Mouse (Mus musculus) lung, embryonic 15.5 days (tissue): ENCODE results near the gene Timm13. TPM values are rescaled to one million over a fixed set of nuclear protein-coding genes. Genes with fewer than 3 reads are reported as not detected.

Source experiments
- ATAC-seq: fragments of 200-750 bp; cut with Nextera tagmentation; 2 replicates; pipeline ENCODE4 v1.8.0; 2017; ENCODE audit warnings: moderate number of reproducible peaks, borderline replicate concordance; ENCODE audit not compliant: low FRiP score, low TSS enrichment; ENCODE audit errors: extremely low read depth
- H3K27ac ChIP-seq: fragments of 300-500 bp; sonication (generic); 2 replicates; pipeline ENCODE4 v1.5.1; 2015; ENCODE audit warnings: moderate library complexity, mild to moderate bottlenecking, inconsistent platforms
- H3K27me3 ChIP-seq: fragments of 300-500 bp; sonication (generic); 2 replicates; pipeline ENCODE4 v1.6.1; 2015; ENCODE audit warnings: inconsistent platforms
- H3K36me3 ChIP-seq: fragments of 300-500 bp; sonication (generic); 2 replicates; pipeline ENCODE4 v1.6.1; 2015; ENCODE audit warnings: inconsistent platforms
- H3K4me1 ChIP-seq: fragments of 300-500 bp; sonication (generic); 2 replicates; pipeline ENCODE4 v1.6.1; 2015; ENCODE audit warnings: inconsistent platforms
- H3K4me2 ChIP-seq: fragments of 300-500 bp; sonication (generic); 2 replicates; pipeline ENCODE4 v1.6.1; 2015; ENCODE audit warnings: inconsistent platforms, mild to moderate bottlenecking, moderate library complexity
- H3K4me3 ChIP-seq: fragments of 300-500 bp; sonication (generic); 2 replicates; pipeline ENCODE4 v1.5.1; 2015; ENCODE audit warnings: mild to moderate bottlenecking, inconsistent platforms
- H3K9ac ChIP-seq: fragments of 300-500 bp; sonication (generic); 2 replicates; pipeline ENCODE4 v1.6.1; 2015; ENCODE audit warnings: inconsistent platforms
- H3K9me3 ChIP-seq: fragments of 300-500 bp; sonication (generic); 2 replicates; pipeline ENCODE4 v1.6.1; 2016; ENCODE audit warnings: inconsistent platforms
- WGBS: fragments of 180-500 bp; shearing (Covaris S2); methylation state at CpG from one replicate; pipeline ENCODE4 v1.1.7; 2015; 5-methylcytosine and 5-hydroxymethylcytosine counted together
- polyA plus RNA-seq: library from polyadenylated mRNA; unstranded; fragments of >200 nt; fragmentation: Nextera tagmentation; extraction: Ambion mirVana; gene quantifications from 2 replicates; pipeline ENCODE4 v1.2.1, GENCODE M21; 2015

Gene Timm13
- polyA plus RNA-seq, 1 experiment from 2014 or later = 305 TPM

DNA sequence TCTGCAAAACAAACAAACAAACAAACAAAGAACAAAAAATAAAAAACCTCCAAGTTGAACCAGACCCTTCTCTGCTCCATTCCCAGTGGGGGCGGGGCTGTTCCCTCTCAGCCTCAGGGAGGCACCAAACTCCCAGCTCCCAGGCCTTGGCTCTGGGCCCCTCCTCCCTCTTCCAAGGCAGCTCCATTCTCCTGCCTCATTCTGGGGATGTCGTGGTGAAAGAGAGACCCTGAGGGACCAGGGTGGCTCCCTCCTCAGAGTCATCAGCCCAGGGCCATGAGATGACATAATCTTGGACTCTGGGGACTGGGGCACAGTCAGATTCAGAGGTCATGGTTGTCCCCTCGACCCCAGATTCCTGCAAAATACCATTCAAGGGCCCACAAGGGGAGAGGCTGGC, 24.2 kb downstream of the Timm13 start:
- no peak overlapping the region for H3K9ac ChIP-seq
- no peak overlapping the region for H3K4me3 ChIP-seq
- no peaks in the 10 kb centered on the region for H3K9me3 ChIP-seq
- ATAC-seq = no peak
- 32% methylated on average over 3 of the region's 3 CpGs for WGBS
- H3K27ac ChIP-seq = no peak overlapping the region
- H3K27me3 ChIP-seq = peaks cover 10% of the 10 kb centered on the region; the same call in 1 of the 2 replicates
- no peaks in the 10 kb centered on the region for H3K4me1 ChIP-seq
- H3K4me2 ChIP-seq = no peak overlapping the region
- H3K36me3 ChIP-seq = no peaks in the 10 kb centered on the region

DNA sequence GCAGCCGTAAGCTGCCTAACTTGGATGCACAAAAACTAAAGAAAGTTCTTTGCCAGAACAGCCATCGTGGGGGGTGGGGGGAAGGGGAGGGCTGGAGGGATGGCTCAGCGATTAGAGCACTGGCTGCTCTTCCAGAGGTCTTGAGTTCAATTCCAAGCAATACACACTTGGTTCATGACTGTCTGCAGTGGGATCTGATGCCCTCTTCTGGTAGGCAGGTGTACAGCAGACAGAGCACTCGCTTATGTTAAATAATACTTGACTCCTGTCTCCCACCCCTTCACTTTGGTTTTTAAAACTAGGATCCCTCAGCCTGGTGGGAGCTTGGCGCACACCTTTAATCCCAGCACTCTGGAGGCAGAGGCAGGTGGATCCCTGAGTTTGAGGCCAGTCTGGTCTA, 24.7 kb downstream of the Timm13 start:
- no peak overlapping the region for H3K4me3 ChIP-seq
- no peak overlapping the region for H3K27ac ChIP-seq
- no peaks in the 10 kb centered on the region for H3K4me1 ChIP-seq
- no peak overlapping the region for H3K9ac ChIP-seq
- 25% methylated on average over 5 of the region's 5 CpGs for WGBS
- peaks cover 10% of the 10 kb centered on the region; the same call in 1 of the 2 replicates for H3K27me3 ChIP-seq
- H3K36me3 ChIP-seq = no peaks in the 10 kb centered on the region
- no peaks in the 10 kb centered on the region for H3K9me3 ChIP-seq
- H3K4me2 ChIP-seq = no peak overlapping the region
- ATAC-seq = no peak

DNA sequence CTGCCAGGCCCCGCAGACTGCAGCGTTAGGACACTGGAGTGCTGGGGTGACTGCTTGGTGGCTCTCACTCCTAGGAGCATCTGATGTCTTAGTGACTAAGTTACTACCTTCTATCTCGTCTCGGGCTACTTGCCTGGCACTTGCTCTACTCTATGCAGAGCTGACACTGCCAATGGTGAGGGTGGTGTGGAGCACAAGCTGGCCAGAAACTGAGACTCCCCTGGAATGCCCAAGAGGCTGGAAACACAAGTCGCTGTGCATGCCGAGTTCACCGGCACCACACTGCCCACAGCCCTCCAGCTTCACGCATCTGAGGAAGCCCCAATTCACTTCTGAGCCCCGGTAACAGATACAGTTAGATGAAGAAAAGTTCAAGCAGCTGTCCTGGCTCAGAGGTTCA, 26.7 kb downstream of the Timm13 start:
- no peak for ATAC-seq
- H3K4me3 ChIP-seq = no peak overlapping the region
- no peak overlapping the region for H3K27ac ChIP-seq
- peaks cover 10% of the 10 kb centered on the region; the same call in 1 of the 2 replicates for H3K27me3 ChIP-seq
- no peaks in the 10 kb centered on the region for H3K9me3 ChIP-seq
- no peak overlapping the region for H3K9ac ChIP-seq
- no peaks in the 10 kb centered on the region for H3K36me3 ChIP-seq
- no peaks in the 10 kb centered on the region for H3K4me1 ChIP-seq
- H3K4me2 ChIP-seq = no peak overlapping the region
- 71% methylated on average over 9 of the region's 9 CpGs for WGBS

DNA sequence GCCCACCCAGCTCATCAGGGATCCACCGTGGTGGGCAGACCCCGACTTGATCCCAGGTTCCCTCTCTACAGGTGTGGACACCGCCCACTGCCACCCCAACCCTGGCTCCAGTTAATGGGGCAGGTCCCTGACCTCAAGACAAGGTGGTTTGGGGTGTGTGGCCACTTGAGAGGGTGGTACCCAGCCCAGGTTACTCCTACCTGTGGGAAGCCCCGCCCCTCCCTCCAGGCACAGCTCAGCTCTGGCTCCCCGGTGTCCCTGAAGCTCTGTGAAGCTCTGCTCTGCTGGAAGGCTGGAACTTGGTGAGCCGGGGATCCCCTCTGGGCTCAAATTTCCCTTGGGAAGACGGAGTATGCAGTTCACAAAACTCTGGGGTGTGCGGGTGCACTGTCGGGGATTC, 29.2 kb downstream of the Timm13 start, which contains the start of gene Tmprss9:
Tmprss9 (plus strand) TSS at position 268 of the 400 bp plus-strand sequence.
- no peak within 1 kb of the TSS for H3K4me3 ChIP-seq
- H3K9me3 ChIP-seq = no peaks in the 10 kb centered on the region
- H3K9ac ChIP-seq = no peak within 1 kb of the TSS
- H3K4me1 ChIP-seq = no peaks in the 10 kb centered on the region
- 21% methylated on average over 9 of the region's 9 CpGs for WGBS
- H3K27ac ChIP-seq = no peak within 1 kb of the TSS
- no peaks in the 10 kb centered on the region; the same call in 1 of the 2 replicates for H3K36me3 ChIP-seq
- peaks cover 10% of the 10 kb centered on the region; the same call in 1 of the 2 replicates for H3K27me3 ChIP-seq
- no peak within 1 kb of the TSS for H3K4me2 ChIP-seq
- ATAC-seq = no peak

DNA sequence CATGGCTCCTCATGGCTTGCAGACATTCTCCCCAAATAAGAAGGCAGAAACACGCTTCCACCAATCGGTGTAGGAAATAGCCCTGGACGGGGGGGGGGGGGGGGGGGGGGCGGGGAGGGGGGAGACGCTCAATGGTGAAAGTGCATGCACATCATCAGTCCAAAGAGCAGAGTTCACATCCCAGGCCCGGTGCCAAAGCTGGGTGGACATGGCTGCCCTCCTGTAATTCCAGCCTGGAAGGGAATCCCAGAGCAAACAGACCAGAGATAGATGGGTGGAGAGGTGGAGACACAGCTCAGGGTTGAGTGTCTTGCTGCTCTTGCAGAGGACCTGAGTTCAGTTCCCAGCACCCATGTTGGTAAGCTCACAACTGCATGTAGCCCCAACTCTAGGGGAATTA, 29.8 kb downstream of the Timm13 start:
- Histone ChIP-seq H3K36me3 (no peaks in the 10 kb centered on the region; the same call in 1 of the 2 replicates), H3K4me3 (no peak overlapping the region), H3K4me1 (no peaks in the 10 kb centered on the region), H3K9ac (no peak overlapping the region), H3K9me3 (no peaks in the 10 kb centered on the region), H3K27ac (no peak overlapping the region), H3K27me3 (peaks cover 10% of the 10 kb centered on the region; the same call in 1 of the 2 replicates), H3K4me2 (no peak overlapping the region)
- WGBS = 42% methylated on average over 5 of the region's 6 CpGs
- ATAC-seq = no peak

DNA sequence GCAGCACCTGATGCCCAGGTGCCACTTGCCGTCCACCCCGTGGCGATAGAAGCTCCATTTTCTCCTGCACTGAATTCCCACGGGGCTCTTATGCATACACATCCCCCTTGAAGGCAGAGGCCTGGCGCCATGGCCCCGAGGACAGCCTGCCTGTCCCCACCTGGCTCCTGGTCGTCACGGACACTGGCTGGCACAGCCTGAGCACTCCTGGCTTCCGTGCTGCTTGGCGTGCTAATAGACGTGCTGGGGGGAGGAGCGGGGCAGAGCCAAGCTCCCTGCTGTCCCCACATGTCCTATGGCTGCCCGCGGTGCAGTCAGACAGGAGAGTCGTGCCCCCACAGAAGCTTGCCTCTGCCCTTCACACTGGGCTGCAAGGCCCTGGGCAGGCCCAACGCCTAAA, 36.3 kb downstream of the Timm13 start:
- no peaks in the 10 kb centered on the region for H3K4me1 ChIP-seq
- no peak overlapping the region for H3K4me3 ChIP-seq
- no peak for ATAC-seq
- no peaks in the 10 kb centered on the region for H3K27me3 ChIP-seq
- H3K9ac ChIP-seq = no peak overlapping the region
- 86% methylated on average over 16 of the region's 16 CpGs for WGBS
- H3K36me3 ChIP-seq = peaks cover 23% of the 10 kb centered on the region
- H3K27ac ChIP-seq = no peak overlapping the region
- no peak overlapping the region for H3K4me2 ChIP-seq
- H3K9me3 ChIP-seq = no peaks in the 10 kb centered on the region

DNA sequence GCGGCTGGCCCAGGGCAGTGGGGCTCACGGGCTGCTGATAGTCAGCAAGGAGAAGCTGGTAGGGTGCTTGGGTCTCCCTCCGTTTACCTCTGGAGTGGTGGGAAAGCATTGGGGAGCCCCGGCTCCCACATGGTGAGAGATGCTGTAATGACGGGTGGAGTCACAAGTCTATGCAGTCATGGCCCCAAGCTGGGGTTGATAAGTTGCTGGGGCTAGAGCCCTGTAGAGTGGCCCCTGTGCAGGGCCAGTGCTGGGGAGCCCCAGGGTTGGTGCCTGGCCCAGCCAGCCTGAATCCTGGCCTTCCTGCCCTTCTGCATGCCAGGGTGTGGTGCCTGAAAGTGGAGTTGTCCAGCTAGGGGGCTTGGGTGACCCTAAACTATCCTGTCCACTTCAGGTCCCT, 38.5 kb downstream of the Timm13 start:
- 90% methylated on average over 5 of the region's 5 CpGs for WGBS
- no peak for ATAC-seq
- Histone ChIP-seq H3K27ac (no peak overlapping the region), H3K4me2 (no peak overlapping the region), H3K9ac (no peak overlapping the region), H3K4me1 (peaks cover 10% of the 10 kb centered on the region; the same call in 1 of the 2 replicates), H3K36me3 (peaks cover 23% of the 10 kb centered on the region), H3K27me3 (no peaks in the 10 kb centered on the region), H3K9me3 (no peaks in the 10 kb centered on the region), H3K4me3 (no peak overlapping the region)

DNA sequence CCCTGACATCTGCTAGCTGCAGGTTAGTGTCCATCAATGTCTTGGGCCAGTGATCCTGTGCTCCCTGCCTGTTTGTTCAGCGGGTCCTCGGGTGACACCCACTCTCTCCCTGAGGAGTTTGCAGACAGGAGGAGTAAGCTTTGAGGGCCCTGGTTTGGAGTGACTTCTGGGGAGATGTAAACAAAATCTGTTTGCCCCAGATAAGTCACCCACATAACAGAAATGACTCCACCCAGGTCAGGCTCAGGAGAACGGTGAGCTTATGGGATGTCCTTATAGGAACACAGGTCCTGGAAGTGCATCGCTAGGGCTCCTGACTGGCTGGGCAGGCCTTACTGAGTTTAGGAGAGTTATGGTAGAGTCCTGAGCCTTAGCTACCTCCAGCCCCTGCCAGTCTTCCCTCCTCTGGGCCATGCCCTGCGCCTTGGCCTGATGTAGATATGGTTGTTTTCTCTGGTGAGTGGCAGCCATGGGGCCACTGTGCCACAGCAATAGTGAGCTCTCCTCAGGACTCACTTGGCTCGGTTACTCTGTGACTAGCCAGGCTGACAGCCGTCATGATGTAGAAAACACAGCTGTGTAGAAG, 42.3 kb downstream of the Timm13 start:
- Histone ChIP-seq H3K27me3 (no peaks in the 10 kb centered on the region), H3K9me3 (no peaks in the 10 kb centered on the region), H3K4me1 (peaks cover 41% of the 10 kb centered on the region), H3K4me3 (no peak overlapping the region), H3K36me3 (peaks cover 16% of the 10 kb centered on the region), H3K27ac (peak overlapping the region; percentile 63), H3K9ac (no peak overlapping the region), H3K4me2 (no peak overlapping the region)
- WGBS = 48% methylated on average over 7 of the region's 7 CpGs
- no peak; the same call in 1 of the 2 replicates for ATAC-seq

DNA sequence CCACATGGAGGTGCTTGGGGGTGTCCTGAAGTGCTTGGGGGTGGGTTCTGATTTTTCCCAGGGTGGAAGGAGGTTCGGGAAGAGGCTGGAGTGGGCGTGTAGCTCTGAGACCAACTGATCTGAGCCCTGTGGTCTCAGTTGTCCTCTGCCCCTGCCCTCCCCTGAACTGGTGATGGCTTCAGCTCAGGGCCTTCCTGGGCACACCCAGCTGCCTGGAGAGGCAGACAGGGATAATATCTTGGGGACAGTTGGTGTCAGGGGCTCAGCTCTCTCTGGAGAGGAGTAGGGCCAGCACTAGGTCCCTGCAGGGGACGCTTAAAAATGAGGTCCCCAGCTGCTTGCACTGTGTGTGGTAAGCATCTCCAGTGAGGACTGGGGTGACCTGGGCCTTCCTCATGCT, 42.9 kb downstream of the Timm13 start:
- peak overlapping the region; percentile 63 for H3K27ac ChIP-seq
- no peak overlapping the region for H3K4me2 ChIP-seq
- H3K4me1 ChIP-seq = peaks cover 43% of the 10 kb centered on the region
- H3K4me3 ChIP-seq = no peak overlapping the region
- H3K9me3 ChIP-seq = no peaks in the 10 kb centered on the region
- H3K27me3 ChIP-seq = no peaks in the 10 kb centered on the region
- peaks cover 14% of the 10 kb centered on the region for H3K36me3 ChIP-seq
- ATAC-seq = no peak; the same call in 1 of the 2 replicates
- WGBS = 42% methylated on average over 3 of the region's 3 CpGs
- H3K9ac ChIP-seq = no peak overlapping the region; the same call in 1 of the 2 replicates

DNA sequence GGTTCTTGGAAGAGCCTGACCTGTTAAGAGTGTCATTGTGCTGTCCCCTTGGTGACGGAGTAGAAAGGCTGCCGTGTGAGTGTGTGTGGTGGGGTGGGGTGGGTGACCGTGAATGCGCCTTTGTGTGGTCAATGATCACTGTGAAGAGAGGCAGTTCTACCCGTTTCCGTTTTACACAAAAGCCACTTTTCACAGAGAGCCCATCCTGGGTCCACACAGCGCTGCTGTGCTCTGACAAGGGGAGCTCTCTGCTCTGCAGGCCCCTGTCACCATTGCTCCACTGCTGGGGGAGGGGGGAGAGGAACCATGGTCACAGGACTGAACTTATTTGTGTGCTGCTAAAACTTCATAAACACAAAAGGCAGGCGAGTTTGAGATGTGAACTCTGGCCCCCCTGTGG, 43.4 kb downstream of the Timm13 start:
- Histone ChIP-seq H3K36me3 (peaks cover 13% of the 10 kb centered on the region), H3K9ac (no peak overlapping the region), H3K9me3 (no peaks in the 10 kb centered on the region), H3K4me1 (peaks cover 43% of the 10 kb centered on the region), H3K27me3 (no peaks in the 10 kb centered on the region), H3K27ac (peak overlapping the region; percentile 63), H3K4me2 (no peak overlapping the region), H3K4me3 (no peak overlapping the region)
- no peak for ATAC-seq
- WGBS = 54% methylated on average over 8 of the region's 8 CpGs

DNA sequence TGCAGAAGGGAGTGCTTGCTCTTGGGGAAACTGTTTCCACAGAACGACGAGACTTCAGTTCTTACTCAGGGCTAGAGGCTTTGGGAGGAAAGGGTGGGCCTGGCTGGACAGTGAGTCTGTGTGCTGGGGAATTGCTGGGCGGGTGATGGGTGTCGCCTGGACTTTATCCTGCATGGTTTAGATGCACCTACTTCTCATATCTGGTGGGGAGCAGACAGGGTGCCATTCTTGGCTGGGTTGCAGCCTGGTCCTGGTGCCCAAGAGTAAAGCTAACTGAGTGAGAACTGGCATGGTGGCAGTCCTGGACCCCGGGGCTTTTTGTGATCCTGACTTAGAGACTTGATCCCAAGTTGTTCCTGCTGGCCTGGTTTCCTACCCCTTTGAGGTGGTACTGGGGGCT, 43.9 kb downstream of the Timm13 start:
- ATAC-seq = no peak
- H3K27ac ChIP-seq = peak overlapping the region; percentile 63; the same call in 1 of the 2 replicates
- WGBS = 65% methylated on average over 5 of the region's 5 CpGs
- H3K4me3 ChIP-seq = no peak overlapping the region; the same call in 1 of the 2 replicates
- H3K27me3 ChIP-seq = no peaks in the 10 kb centered on the region
- H3K4me1 ChIP-seq = peaks cover 43% of the 10 kb centered on the region
- H3K4me2 ChIP-seq = peak overlapping the region; percentile 99; the same call in 1 of the 2 replicates
- peak overlapping the region; percentile 79; the same call in 1 of the 2 replicates for H3K9ac ChIP-seq
- no peaks in the 10 kb centered on the region for H3K9me3 ChIP-seq
- peaks cover 18% of the 10 kb centered on the region for H3K36me3 ChIP-seq

DNA sequence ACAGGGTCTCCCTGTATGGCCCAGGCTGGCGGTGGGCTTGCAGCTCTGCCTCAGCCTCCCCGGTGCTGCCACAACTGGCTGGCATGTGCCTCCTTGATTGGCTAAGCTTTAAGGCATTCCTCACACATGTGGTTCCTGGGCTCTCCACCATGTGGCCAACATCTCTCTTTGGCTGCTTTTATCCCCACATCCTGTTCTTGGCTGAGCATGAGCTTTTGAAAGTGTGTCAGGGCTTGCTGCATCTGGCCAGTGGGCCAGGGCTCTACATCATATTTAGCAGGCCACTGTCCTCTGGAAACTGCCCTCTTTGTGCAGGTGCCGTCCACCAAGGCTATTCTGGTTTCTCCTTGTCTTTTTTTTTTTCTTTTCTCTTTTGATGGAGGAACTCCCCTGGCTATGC, 44.5 kb downstream of the Timm13 start:
- H3K36me3 ChIP-seq = peaks cover 18% of the 10 kb centered on the region
- no peak for ATAC-seq
- peak overlapping the region; percentile 78 for H3K4me3 ChIP-seq
- H3K4me1 ChIP-seq = peaks cover 43% of the 10 kb centered on the region
- WGBS = 39% methylated on average over 3 of the region's 3 CpGs
- peak overlapping the region; percentile 79 for H3K9ac ChIP-seq
- no peaks in the 10 kb centered on the region for H3K9me3 ChIP-seq
- no peaks in the 10 kb centered on the region for H3K27me3 ChIP-seq
- H3K4me2 ChIP-seq = peak overlapping the region; percentile 99
- no peak overlapping the region for H3K27ac ChIP-seq
